Mouse (Mus musculus): ENCODE measurements around the gene Gm28048.

The Gm28048 gene

GRCm38 (mm10) chr11:22989786-22990185, 7.9 kb upstream of the Gm28048 start:
- no peak for DNase-seq

GRCm38 (mm10) chr11:22987357-22987756, 5.5 kb upstream of the Gm28048 start:
- DNase-seq, result peak; percentile 56 to 77

- no peak for DNase-seq
These were observed 3.6 kb upstream of the Gm28048 start for GRCm38 (mm10) chr11:22985510-22985909.

- no peak for DNase-seq
These were observed 956 bp upstream of the Gm28048 start for GRCm38 (mm10) chr11:22982846-22983245.

GRCm38 (mm10) chr11:22981543-22981950, 343 bp downstream of the Gm28048 start:
- no peak for DNase-seq

GRCm38 (mm10) chr11:22981041-22981440, 849 bp downstream of the Gm28048 start:
- DNase-seq, result no peak

- DNase-seq, result no peak
These were observed 2.7 kb downstream of the Gm28048 start for GRCm38 (mm10) chr11:22979221-22979620.

- no peak for DNase-seq
These were observed 3.2 kb downstream of the Gm28048 start for GRCm38 (mm10) chr11:22978711-22979110.

GRCm38 (mm10) chr11:22978215-22978614, 3.7 kb downstream of the Gm28048 start:
- no peak for DNase-seq

- DNase-seq, result no peak
These were observed 8.3 kb downstream of the Gm28048 start for GRCm38 (mm10) chr11:22973599-22973998.

GRCm38 (mm10) chr11:22972746-22973526, 9.0 kb downstream of the Gm28048 start:
- peak; percentile 88 for DNase-seq

- DNase-seq, result peak; percentile 80 to 87
These were observed 9.8 kb downstream of the Gm28048 start, which contains the start of gene Zrsr1 for GRCm38 (mm10) chr11:22971835-22972709. Gene Zrsr1 (plus strand): TSS chr11:22972005.

- no peak for DNase-seq
These were observed 11.3 kb downstream of the Gm28048 start for GRCm38 (mm10) chr11:22970546-22970945.

- DNase-seq, result peak in 1 of 2 experiments; percentile 37
These were observed 12.4 kb downstream of the Gm28048 start for GRCm38 (mm10) chr11:22969486-22969885.

- DNase-seq, result peak in 1 of 2 experiments; percentile 26
These were observed 16.4 kb downstream of the Gm28048 start for GRCm38 (mm10) chr11:22965503-22965902.

GRCm38 (mm10) chr11:22964401-22964800, 17.5 kb downstream of the Gm28048 start:
- no peak for DNase-seq

- DNase-seq, result no peak
These were observed 19.8 kb downstream of the Gm28048 start for GRCm38 (mm10) chr11:22962101-22962500.

GRCm38 (mm10) chr11:22957791-22958374, 24.0 kb downstream of the Gm28048 start:
- DNase-seq, result peak in 1 of 2 experiments; percentile 25

GRCm38 (mm10) chr11:22956830-22957229, 25.1 kb downstream of the Gm28048 start:
- DNase-seq, result peak; percentile 84 to 91

- DNase-seq, result no peak
These were observed 25.5 kb downstream of the Gm28048 start for GRCm38 (mm10) chr11:22956346-22956745.

- no peak for DNase-seq
These were observed 29.2 kb downstream of the Gm28048 start for GRCm38 (mm10) chr11:22952668-22953067.

GRCm38 (mm10) chr11:22950131-22950530, 31.8 kb downstream of the Gm28048 start:
- peak in 1 of 2 experiments; percentile 28 for DNase-seq

GRCm38 (mm10) chr11:22949101-22949500, 32.8 kb downstream of the Gm28048 start:
- DNase-seq, result no peak

Data from kidney, postnatal 36 days (tissue).